Mouse (Mus musculus) embryonic fibroblast, embryonic 13.5 days (primary cell): ENCODE measurements around the gene Cd5l.

Source experiments
- CTCF ChIP-seq: IDR thresholded peaks from 2 replicates; pipeline ENCODE4 v1.5.1; 2011; ENCODE audit warnings: mild to moderate bottlenecking, control low read depth, low read length, moderate library complexity, borderline replicate concordance; ENCODE audit not compliant: insufficient read depth
- POLR2A ChIP-seq: IDR thresholded peaks from 2 replicates; pipeline ENCODE4 v1.6.1; 2011; ENCODE audit warnings: low read depth, mild to moderate bottlenecking, control low read depth, low read length, moderate library complexity

GRCm38 (mm10) chr3:87383308-87383707 lies 25.6 kb downstream of the Cd5l start:
- no peak for TF ChIP-seq POLR2A
- TF ChIP-seq CTCF = no peak
